Mouse (Mus musculus) hindlimb bud, embryonic 11.5 days (tissue): ENCODE measurements around the gene Pm20d1.
"Not testable (repeated sequence)": the region's sequence is repeated elsewhere in the genome, so short reads cannot be mapped to it uniquely, and the experiment has no call there.

Source experiments
- DNase-seq: peaks from one replicate; pipeline ENCODE4 v3.0.0-alpha.2; 2012; ENCODE audit warnings: low read depth, low spot score; ENCODE audit errors: extremely low spot score

Gene Pm20d1

GRCm38 (mm10) chr1:131771440-131771839 lies 25.7 kb upstream of the Pm20d1 start:
- DNase-seq = no peak

GRCm38 (mm10) chr1:131794591-131794990 lies 2.6 kb upstream of the Pm20d1 start:
- no peak for DNase-seq

GRCm38 (mm10) chr1:131795171-131795570 lies 2.0 kb upstream of the Pm20d1 start:
- no peak for DNase-seq

- DNase-seq = no peak
Observed at GRCm38 (mm10) chr1:131800001-131800400, 2.8 kb downstream of the Pm20d1 start.

- DNase-seq = no peak
Observed at GRCm38 (mm10) chr1:131801071-131801470, 3.9 kb downstream of the Pm20d1 start.

- no peak for DNase-seq
Observed at GRCm38 (mm10) chr1:131802652-131803051, 5.5 kb downstream of the Pm20d1 start.

GRCm38 (mm10) chr1:131804166-131804565 lies 7.0 kb downstream of the Pm20d1 start:
- DNase-seq = no peak

GRCm38 (mm10) chr1:131808986-131809385 lies 11.8 kb downstream of the Pm20d1 start:
- DNase-seq = no peak

- DNase-seq = no peak
Observed at GRCm38 (mm10) chr1:131809651-131810050, 12.5 kb downstream of the Pm20d1 start.

GRCm38 (mm10) chr1:131811393-131811792 lies 14.2 kb downstream of the Pm20d1 start:
- no peak for DNase-seq

GRCm38 (mm10) chr1:131812006-131812405 lies 14.8 kb downstream of the Pm20d1 start:
- DNase-seq = no peak

GRCm38 (mm10) chr1:131812631-131813295 lies 15.6 kb downstream of the Pm20d1 start:
- no peak for DNase-seq

GRCm38 (mm10) chr1:131813731-131814130 lies 16.6 kb downstream of the Pm20d1 start:
- DNase-seq = no peak

- DNase-seq = no peak
Observed at GRCm38 (mm10) chr1:131814191-131814590, 17.0 kb downstream of the Pm20d1 start.

- DNase-seq = no peak
Observed at GRCm38 (mm10) chr1:131816886-131817285, 19.7 kb downstream of the Pm20d1 start.

GRCm38 (mm10) chr1:131820353-131820752 lies 23.2 kb downstream of the Pm20d1 start:
- DNase-seq = not testable (repeated sequence)

- DNase-seq = no peak
Observed at GRCm38 (mm10) chr1:131820887-131821328, 23.7 kb downstream of the Pm20d1 start.

- no peak for DNase-seq
Observed at GRCm38 (mm10) chr1:131822292-131822691, 25.1 kb downstream of the Pm20d1 start.

GRCm38 (mm10) chr1:131822856-131823492 lies 25.8 kb downstream of the Pm20d1 start:
- no peak for DNase-seq

GRCm38 (mm10) chr1:131823563-131823962 lies 26.4 kb downstream of the Pm20d1 start:
- DNase-seq = no peak

- DNase-seq = no peak
Observed at GRCm38 (mm10) chr1:131824528-131825181, 27.5 kb downstream of the Pm20d1 start.

GRCm38 (mm10) chr1:131827207-131827786 lies 30.1 kb downstream of the Pm20d1 start, which contains the start of gene Slc41a1:
Slc41a1 (plus strand) TSS chr1:131827493.
- DNase-seq = no peak
